Mouse (Mus musculus): ENCODE results near the gene Cbfa2t3.

- TF ChIP-seq MAX (IDR thresholded peaks at IDR 0.05; ENCODE audit: low read length) = no peak
- no peak for TF ChIP-seq ETS1 (IDR thresholded peaks at IDR 0.05; ENCODE audit: low read depth, low read length)
- no peak for TF ChIP-seq POLR2AphosphoS5 (IDR thresholded peaks at IDR 0.05; ENCODE audit: borderline replicate concordance, low read depth, low read length)
- TF ChIP-seq MAZ (IDR thresholded peaks at IDR 0.05; ENCODE audit: low read depth, low read length) = no peak
- TF ChIP-seq BHLHE40 (IDR thresholded peaks at IDR 0.05; ENCODE audit: borderline replicate concordance, low read depth, low read length) = no peak
- TF ChIP-seq EP300 (IDR thresholded peaks at IDR 0.05; ENCODE audit: low read depth in 1 of 2, low read length in 2 of 2) = no peak
- no peak for TF ChIP-seq ZC3H11A (IDR thresholded peaks at IDR 0.05; ENCODE audit: low read depth, low read length)
- no peak for TF ChIP-seq CHD1 (IDR thresholded peaks at IDR 0.05; ENCODE audit: low read depth, low read length)
- no peak for TF ChIP-seq RAD21 (IDR thresholded peaks at IDR 0.05; ENCODE audit: low read depth, low read length)
- no peak for TF ChIP-seq NRF1 (IDR thresholded peaks at IDR 0.05; ENCODE audit: insufficient read depth, low read depth, low read length, poor library complexity, severe bottlenecking)
Measured at GRCm38 (mm10) chr8:122745750-122746275, 46.9 kb upstream of the Cbfa2t3 start.

All from MEL (cell line).